Mouse (Mus musculus) cortical plate, adult 2 months (tissue): ENCODE measurements around the gene Sephs2. TPM values are rescaled to one million over a fixed set of nuclear protein-coding genes. Genes with fewer than 3 reads are reported as not detected.
"Not testable (repeated sequence)": the region's sequence is repeated elsewhere in the genome, so short reads cannot be mapped to it uniquely, and the experiment has no call there.

Experiments
- H3K27ac ChIP-seq: fragments of 200-500 bp; 2 replicates; pipeline ENCODE4 v1.5.1; 2012; ENCODE audit warnings: low read length, control low read depth, inconsistent platforms; ENCODE audit not compliant: insufficient read depth
- H3K4me1 ChIP-seq: fragments of 200-500 bp; 2 replicates; pipeline ENCODE4 v1.6.1; 2011; ENCODE audit warnings: low read length; ENCODE audit not compliant: control insufficient read depth, insufficient read depth
- H3K4me3 ChIP-seq: fragments of 200-500 bp; 2 replicates; pipeline ENCODE4 v1.5.1; 2011; ENCODE audit warnings: mild to moderate bottlenecking, low read length, control low read depth; ENCODE audit not compliant: insufficient read depth
- CTCF ChIP-seq: fragments of 200-500 bp; IDR thresholded peaks from 2 replicates; pipeline ENCODE4 v1.5.1; 2011; ENCODE audit warnings: mild to moderate bottlenecking, control low read depth, low read length; ENCODE audit not compliant: insufficient read depth; ENCODE audit errors: extremely low read depth
- POLR2A ChIP-seq: fragments of 200-500 bp; IDR thresholded peaks from 2 replicates; pipeline ENCODE4 v1.6.1; 2011; ENCODE audit warnings: mild to moderate bottlenecking, low read length, control low read depth; ENCODE audit not compliant: insufficient read depth; ENCODE audit errors: extremely low read depth
- polyA plus RNA-seq: library from polyadenylated mRNA; depleted of rRNA; stranded (reverse); fragments of >200 nt; gene quantifications from 2 replicates; pipeline ENCODE4 v1.2.3, GENCODE M21; 2012

Sephs2 gene
- polyA plus RNA-seq, 1 experiment = 26.2 TPM

DNA sequence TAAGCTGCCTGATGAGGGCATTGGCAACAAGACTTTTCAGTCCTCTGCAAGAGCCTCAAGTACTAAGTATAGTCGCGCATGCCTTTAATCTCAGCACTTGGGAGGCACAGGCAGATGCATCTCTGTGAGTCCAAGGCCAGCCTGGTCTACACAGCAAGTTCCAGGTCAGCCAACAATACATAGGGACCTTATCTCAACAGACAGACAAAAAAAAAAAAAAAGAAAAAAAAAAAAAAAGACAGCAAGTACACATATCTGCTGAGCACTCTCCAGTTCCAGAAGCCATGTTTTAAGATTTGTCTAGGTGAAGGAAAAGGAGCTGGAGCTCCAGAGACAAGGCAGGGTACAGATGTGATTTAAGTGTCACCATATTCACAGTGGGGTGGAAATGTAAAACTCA, 17.9 kb downstream of the Sephs2 start:
- H3K4me1 ChIP-seq = peaks cover 1% of the 10 kb centered on the region; the same call in 1 of the 2 replicates
- no peak overlapping the region for H3K4me3 ChIP-seq
- TF ChIP-seq POLR2A = no peak
- no peak for TF ChIP-seq CTCF
- no peak overlapping the region for H3K27ac ChIP-seq

DNA sequence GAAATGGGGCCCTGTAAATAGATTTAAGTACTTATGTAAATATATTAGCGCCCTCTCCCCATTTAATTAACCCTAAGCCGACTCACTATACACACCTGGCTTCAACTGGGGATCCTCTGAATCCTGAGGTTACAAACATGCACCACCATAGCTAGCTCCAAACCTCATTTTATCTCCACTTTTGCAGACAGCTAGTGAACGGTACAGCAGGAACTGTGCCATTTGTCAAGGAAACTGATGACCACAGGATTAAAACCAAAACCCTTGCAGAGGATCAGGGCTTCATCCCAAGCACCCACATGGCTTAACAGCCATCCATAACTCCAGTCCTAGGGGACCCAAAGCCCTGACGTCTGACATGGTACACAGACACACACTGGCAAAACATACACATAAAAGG, 18.8 kb downstream of the Sephs2 start:
- Histone ChIP-seq H3K4me3 (peak overlapping the region; percentile 45; the same call in 1 of the 2 replicates), H3K27ac (peak overlapping the region; percentile 62; the same call in 1 of the 2 replicates), H3K4me1 (peaks cover 1% of the 10 kb centered on the region; the same call in 1 of the 2 replicates)
- TF ChIP-seq POLR2A (no peak), CTCF (no peak)

GRCm38 (mm10) chr7:127253821-127254769, 19.8 kb downstream of the Sephs2 start:
- peaks cover 1% of the 10 kb centered on the region; the same call in 1 of the 2 replicates for H3K4me1 ChIP-seq
- H3K4me3 ChIP-seq = peak overlapping the region; percentile 45
- TF ChIP-seq CTCF (no peak), POLR2A (peak; percentile 60; the same call in 1 of the 2 replicates)
- peak overlapping the region; percentile 91 for H3K27ac ChIP-seq

- TF ChIP-seq CTCF (no peak), POLR2A (no peak)
- Histone ChIP-seq H3K4me1 (peaks cover 1% of the 10 kb centered on the region; the same call in 1 of the 2 replicates), H3K27ac (peak overlapping the region; percentile 91), H3K4me3 (peak overlapping the region; percentile 45)
These were observed 20.5 kb downstream of the Sephs2 start for GRCm38 (mm10) chr7:127253341-127253740.

- no peak overlapping the region for H3K27ac ChIP-seq
- H3K4me3 ChIP-seq = no peak overlapping the region
- TF ChIP-seq CTCF = peak; percentile 41
- no peak for TF ChIP-seq POLR2A
- peaks cover 1% of the 10 kb centered on the region; the same call in 1 of the 2 replicates for H3K4me1 ChIP-seq
These were observed 21.4 kb downstream of the Sephs2 start for GRCm38 (mm10) chr7:127252414-127252813.

DNA sequence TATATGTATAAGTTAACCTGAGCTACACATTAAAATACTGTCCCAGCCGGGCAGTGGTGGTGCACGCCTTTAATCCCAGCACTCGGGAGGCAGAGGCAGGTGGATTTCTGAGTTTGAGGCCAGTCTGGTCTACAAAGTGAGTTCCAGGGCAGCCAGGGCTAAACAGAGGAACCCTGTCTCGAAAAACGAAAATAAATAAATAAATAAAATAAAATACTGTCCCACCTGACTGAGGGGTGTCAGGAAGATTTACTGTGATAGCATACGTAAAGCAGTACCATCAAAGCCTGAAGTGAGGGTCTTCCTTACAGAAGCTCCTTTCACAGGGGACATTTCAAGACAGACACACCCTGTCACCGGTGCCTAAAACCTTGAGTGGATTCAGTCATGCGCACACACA, 23.3 kb downstream of the Sephs2 start:
- H3K4me3 ChIP-seq, H3K27ac ChIP-seq, H3K4me1 ChIP-seq: not testable (repeated sequence)

GRCm38 (mm10) chr7:127244658-127245510, 29.0 kb downstream of the Sephs2 start:
- Histone ChIP-seq H3K4me1 (peaks cover 3% of the 10 kb centered on the region; the same call in 1 of the 2 replicates), H3K27ac (peak overlapping the region; percentile 97), H3K4me3 (peak overlapping the region; percentile 60)
- no peak for TF ChIP-seq CTCF
- TF ChIP-seq POLR2A = no peak

DNA sequence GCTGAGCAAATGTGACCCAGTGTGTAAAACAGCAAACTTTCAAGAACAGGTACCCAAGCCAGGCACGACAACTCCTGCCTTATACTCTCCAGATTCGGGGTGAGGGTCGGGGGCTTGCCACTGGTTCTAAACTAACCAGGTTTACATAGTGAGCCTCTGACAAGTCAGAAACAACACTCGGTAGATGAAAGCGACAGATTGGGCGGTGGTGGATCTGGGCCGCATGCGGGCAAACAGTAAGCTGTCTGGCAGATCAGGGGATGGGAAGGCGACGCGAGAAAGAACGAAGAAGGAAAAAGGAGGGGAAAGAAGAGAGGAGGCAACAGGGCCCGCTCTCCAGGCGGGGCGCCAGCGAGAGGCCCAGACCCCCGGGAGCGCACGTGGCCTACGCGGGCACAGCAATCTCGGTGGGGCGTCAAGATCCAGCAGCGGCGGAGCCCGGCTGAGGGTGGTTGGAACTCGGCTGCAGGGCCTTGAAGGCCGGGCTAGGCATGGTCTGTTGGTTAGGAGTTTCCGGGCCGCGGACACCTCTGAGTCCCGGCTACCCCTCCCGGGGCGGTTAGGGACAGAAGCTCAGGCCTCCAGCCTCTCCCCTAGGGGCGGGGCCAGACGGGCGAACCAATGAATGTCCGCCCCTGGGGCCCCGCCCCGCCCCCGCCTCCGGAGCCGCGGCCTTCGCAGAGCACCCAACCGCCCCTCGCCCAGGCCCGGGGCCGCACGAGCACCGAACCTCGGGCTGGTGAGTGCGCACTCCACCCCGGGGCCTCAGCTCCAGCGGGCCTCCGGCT, 29.8 kb downstream of the Sephs2 start, which contains the start of gene Zfp771:
Zfp771 (plus strand) TSS at position 405 of the 788 bp plus-strand sequence.
- Histone ChIP-seq H3K27ac (peak within 1 kb of the TSS; percentile 97), H3K4me1 (peaks cover 3% of the 10 kb centered on the region; the same call in 1 of the 2 replicates)
- peak; percentile 62 for TF ChIP-seq POLR2A
- no peak for TF ChIP-seq CTCF

GRCm38 (mm10) chr7:127243361-127243867, 30.4 kb downstream of the Sephs2 start:
- TF ChIP-seq CTCF (no peak), POLR2A (no peak)
- Histone ChIP-seq H3K27ac (peak overlapping the region; percentile 96), H3K4me3 (peak overlapping the region; percentile 60), H3K4me1 (peaks cover 3% of the 10 kb centered on the region; the same call in 1 of the 2 replicates)

More for the DNA sequence above, 29.8 kb downstream of the Sephs2 start, which contains the start of gene Zfp771:
- peak within 1 kb of the TSS; percentile 60 for H3K4me3 ChIP-seq
